Comparison of ENCODE assay signal across 11 mouse cellular contexts in the genomic region with DNA sequence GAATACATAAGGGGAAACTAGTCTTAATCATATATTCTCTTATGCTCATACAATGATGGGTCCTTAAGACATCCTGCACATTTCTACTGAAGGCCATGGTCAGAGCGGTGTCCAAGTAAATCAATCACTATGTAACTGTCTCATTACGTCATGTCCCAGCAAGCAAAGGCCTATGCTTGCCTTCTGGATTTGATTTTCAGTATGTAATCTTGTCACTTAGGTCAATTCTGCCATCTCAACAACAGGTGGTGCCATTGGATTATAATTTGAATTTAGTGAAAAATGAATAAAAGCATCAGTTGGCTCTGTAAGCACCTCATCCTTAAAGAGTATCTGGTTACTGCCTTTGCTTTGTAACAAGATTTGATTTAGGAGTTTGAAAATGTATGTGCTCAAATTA. TPM values are rescaled to one million over a fixed set of nuclear protein-coding genes. Genes with fewer than 3 reads are reported as not detected.
DNase-seq lines count a peak whose midpoint lies in the region; ATAC-seq and TF ChIP-seq lines count a peak whose summit lies in the region.
"Had no signal": no experiment of that assay in that cellular context is flagged by ENCODE, and none has a peak within 500 bp of the region (broad histone marks: within the 10 kb centered on the region; RNA-seq: fewer than 3 reads in every experiment).

No protein-coding gene starts in this region.

- ATAC-seq in frontal cortex, adult (ENCODE audit: low TSS enrichment): peak; percentile 70
- no peak for ATAC-seq in liver, postnatal 0 days
- no peak for ATAC-seq in liver, embryonic 12.5 days

- H3K9me3 ChIP-seq in liver, postnatal 0 days (ENCODE audit: low read length): no peaks in the 10 kb centered on the region
- no peaks in the 10 kb centered on the region for H3K9me3 ChIP-seq in liver, embryonic 12.5 days (replicated peaks)

- no peak overlapping the region for H3K9ac ChIP-seq in liver, postnatal 0 days (replicated peaks)
- H3K9ac ChIP-seq in liver, embryonic 12.5 days: no peak overlapping the region

- no peak for TF ChIP-seq EP300 in liver, postnatal 0 days (IDR thresholded peaks at IDR 0.05; ENCODE audit: low read depth)

- no peak overlapping the region for H3K4me2 ChIP-seq in liver, postnatal 0 days (ENCODE audit: low read depth, low read length)
- H3K4me2 ChIP-seq in liver, embryonic 12.5 days: no peak overlapping the region

- H3K27ac ChIP-seq in liver, postnatal 0 days (ENCODE audit: low read depth): no peak overlapping the region
- no peak overlapping the region for H3K27ac ChIP-seq in liver, embryonic 12.5 days

- no peaks in the 10 kb centered on the region for H3K27me3 ChIP-seq in liver, postnatal 0 days (ENCODE audit: insufficient read depth, low read length)
- no peaks in the 10 kb centered on the region for H3K27me3 ChIP-seq in liver, embryonic 12.5 days (replicated peaks)

- H3K4me3 ChIP-seq in liver, postnatal 0 days (ENCODE audit: low read depth, low read length): no peak overlapping the region
- H3K4me3 ChIP-seq in liver, embryonic 12.5 days: no peak overlapping the region

- H3K4me1 ChIP-seq in liver, postnatal 0 days (ENCODE audit: insufficient read depth): 0 out of 2 replicates have a peak, but pooled peaks cover 3% of the 10 kb centered on the region
- H3K4me1 ChIP-seq in liver, embryonic 12.5 days: no peaks in the 10 kb centered on the region

- 66% methylated on average over 2 of the region's 2 CpGs for WGBS in liver, postnatal 0 days (ENCODE audit: insufficient replicate concordance)
- WGBS in liver, embryonic 12.5 days (ENCODE audit: insufficient replicate concordance): 65% methylated on average over 2 of the region's 2 CpGs

- peak; percentile 48 for TF ChIP-seq CTCF in liver, postnatal 0 days (IDR thresholded peaks at IDR 0.05; ENCODE audit: low read depth)

- H3K36me3 ChIP-seq in liver, postnatal 0 days (replicated peaks; ENCODE audit: insufficient read depth, low read length): no peaks in the 10 kb centered on the region
- H3K36me3 ChIP-seq in liver, embryonic 12.5 days: no peaks in the 10 kb centered on the region

- no peak for DNase-seq in frontal cortex, postnatal 25 days (ENCODE audit: low spot score in 2 of 2)
- DNase-seq in liver, postnatal 0 days: no peak
- peak; percentile 52 for DNase-seq in brain, adult 2 months (ENCODE audit: low read depth, low spot score)
- DNase-seq in naive thymus-derived CD4-positive, alpha-beta T cell, adult 2 months (ENCODE audit: low read depth): peak; percentile 78
- no peak for DNase-seq in cerebellum, adult 9-10 months
- DNase-seq in urinary bladder, postnatal 36 days (ENCODE audit: low spot score in 2 of 2): no peak
- DNase-seq: gastrocnemius, postnatal 25 days; kidney, adult 9 months; thymus, postnatal 36 days had no signal

RNA-seq across cellular contexts. Expression of a gene that starts 18.9 kb away (rescaled TPM):
- 12.3 and 13.1 TPM in 2 replicates for polyA plus RNA-seq in liver, postnatal 0 days (2015; fragmentation: Nextera tagmentation; extraction: Ambion mirVana)
- polyA plus RNA-seq in liver, embryonic 12.5 days (2016; fragmentation: Nextera tagmentation; extraction: Ambion mirVana): 25.8 and 27.0 TPM in 2 replicates

Comparison
In these comparisons a context has a peak if more than half of its experiments do, and no peak if none do; other contexts are left out.
1. DNase-seq: peak in brain, adult 2 months (single experiment) and naive thymus-derived CD4-positive, alpha-beta T cell, adult 2 months (single experiment); none in frontal cortex, postnatal 25 days (0 of 2), liver, postnatal 0 days (single experiment), cerebellum, adult 9-10 months (single experiment) and urinary bladder, postnatal 36 days (0 of 2).